Mouse (Mus musculus) naive thymus-derived CD4-positive, alpha-beta T cell, adult 2 months (primary cell): ENCODE results near the gene Crtc3.

Source experiments
- DNase-seq: peaks from one replicate; pipeline ENCODE4 v3.0.0-alpha.2; 2011; ENCODE audit warnings: low read depth

Crtc3 gene

GRCm38 (mm10) chr7:80639981-80640380, 48.7 kb downstream of the Crtc3 start:
- DNase-seq: no peak

- DNase-seq: peak; percentile 42
These were observed 50.2 kb downstream of the Crtc3 start for GRCm38 (mm10) chr7:80638460-80638859.

- peak; percentile 41 for DNase-seq
These were observed 51.5 kb downstream of the Crtc3 start for GRCm38 (mm10) chr7:80636953-80637800.

GRCm38 (mm10) chr7:80636288-80636952, 52.3 kb downstream of the Crtc3 start:
- peak; percentile 74 for DNase-seq

GRCm38 (mm10) chr7:80635866-80636265, 52.8 kb downstream of the Crtc3 start:
- DNase-seq: no peak

GRCm38 (mm10) chr7:80634741-80635140, 53.9 kb downstream of the Crtc3 start:
- peak; percentile 70 for DNase-seq

GRCm38 (mm10) chr7:80633635-80634034, 55.0 kb downstream of the Crtc3 start:
- peak; percentile 43 for DNase-seq

- DNase-seq: no peak
These were observed 56.7 kb downstream of the Crtc3 start for GRCm38 (mm10) chr7:80631993-80632392.

GRCm38 (mm10) chr7:80631405-80631804, 57.3 kb downstream of the Crtc3 start:
- peak; percentile 45 for DNase-seq

- no peak for DNase-seq
These were observed 59.3 kb downstream of the Crtc3 start for GRCm38 (mm10) chr7:80629369-80629768.

GRCm38 (mm10) chr7:80628708-80629183, 59.9 kb downstream of the Crtc3 start:
- DNase-seq: peak; percentile 85

- no peak for DNase-seq
These were observed 61.7 kb downstream of the Crtc3 start for GRCm38 (mm10) chr7:80626943-80627342.

GRCm38 (mm10) chr7:80625841-80626240, 62.8 kb downstream of the Crtc3 start:
- DNase-seq: no peak

GRCm38 (mm10) chr7:80623276-80623675, 65.4 kb downstream of the Crtc3 start:
- DNase-seq: no peak

GRCm38 (mm10) chr7:80616096-80616495, 72.6 kb downstream of the Crtc3 start:
- no peak for DNase-seq

GRCm38 (mm10) chr7:80614042-80614441, 74.6 kb downstream of the Crtc3 start:
- no peak for DNase-seq

GRCm38 (mm10) chr7:80612191-80612787, 76.4 kb downstream of the Crtc3 start:
- DNase-seq: no peak

GRCm38 (mm10) chr7:80611646-80612045, 77.0 kb downstream of the Crtc3 start:
- no peak for DNase-seq

GRCm38 (mm10) chr7:80607503-80607902, 81.2 kb downstream of the Crtc3 start:
- no peak for DNase-seq

GRCm38 (mm10) chr7:80606435-80606834, 82.2 kb downstream of the Crtc3 start:
- DNase-seq: no peak

GRCm38 (mm10) chr7:80605557-80605930, 83.1 kb downstream of the Crtc3 start:
- no peak for DNase-seq

- no peak for DNase-seq
These were observed 83.6 kb downstream of the Crtc3 start for GRCm38 (mm10) chr7:80604908-80605556.
